Mouse (Mus musculus) colon, adult 2 months (tissue): ENCODE data around the gene Gm45521. TPM values are rescaled to one million over a fixed set of nuclear protein-coding genes. Genes with fewer than 3 reads are reported as not detected.

Experiments
- polyA plus RNA-seq: library from polyadenylated mRNA; depleted of rRNA; stranded (reverse); fragments of >200 nt; gene quantifications from 2 replicates; pipeline ENCODE4 v1.2.3, GENCODE M21; 2012; rRNA removed

The Gm45521 gene
- polyA plus RNA-seq, result not detected in 2 replicates

DNA sequence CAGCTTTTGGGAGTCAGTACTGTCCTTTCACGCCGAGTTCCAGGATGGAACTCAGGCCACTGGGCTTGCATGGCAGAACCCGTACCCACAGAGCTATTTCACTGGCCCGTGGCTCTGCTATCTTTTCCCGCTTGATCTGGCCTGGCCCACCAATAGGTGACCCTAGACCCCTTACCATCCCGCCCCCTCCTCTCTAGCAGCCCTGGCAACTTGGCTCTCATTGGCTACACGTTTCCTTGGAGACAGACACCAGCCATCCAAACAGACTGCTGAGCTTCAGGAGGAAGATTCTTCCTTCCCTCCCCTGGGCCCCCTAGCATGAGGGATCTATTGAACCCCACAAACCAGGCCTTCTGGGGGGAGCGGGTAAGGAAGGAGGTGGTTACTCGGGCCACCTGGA, at the start of gene Gm45521:
Gene Gm45521 (plus strand): TSS at position 240 of the 400 bp plus-strand sequence.

DNA sequence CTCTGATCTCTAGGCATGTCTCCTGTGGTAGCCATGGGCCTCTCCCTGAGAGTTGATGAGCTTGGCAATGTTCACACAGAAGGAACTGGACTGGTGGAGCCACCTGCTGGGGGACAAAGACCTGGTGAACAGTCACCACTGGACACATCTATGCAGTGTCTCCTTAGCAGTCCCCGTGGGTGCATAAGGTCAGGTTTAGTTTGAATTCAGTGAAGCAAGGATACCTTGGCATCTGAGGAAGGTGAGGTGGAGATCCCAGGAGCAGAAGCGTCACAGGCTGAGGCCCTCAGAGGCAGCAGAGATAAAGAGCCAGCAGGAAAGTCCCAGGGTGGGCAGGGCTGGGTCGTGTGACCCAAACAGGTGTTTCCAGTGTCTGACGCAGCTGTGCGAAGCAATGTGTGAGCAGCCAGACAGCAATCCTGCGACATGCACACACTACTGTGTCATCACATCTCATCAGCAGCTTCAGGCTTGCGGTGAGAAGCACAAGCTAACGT, 37.2 kb downstream of the Gm45521 start, which contains the start of gene Dnase1l3:
Gene Dnase1l3 (minus strand): TSS at position 303 of the 497 bp plus-strand sequence.

DNA sequence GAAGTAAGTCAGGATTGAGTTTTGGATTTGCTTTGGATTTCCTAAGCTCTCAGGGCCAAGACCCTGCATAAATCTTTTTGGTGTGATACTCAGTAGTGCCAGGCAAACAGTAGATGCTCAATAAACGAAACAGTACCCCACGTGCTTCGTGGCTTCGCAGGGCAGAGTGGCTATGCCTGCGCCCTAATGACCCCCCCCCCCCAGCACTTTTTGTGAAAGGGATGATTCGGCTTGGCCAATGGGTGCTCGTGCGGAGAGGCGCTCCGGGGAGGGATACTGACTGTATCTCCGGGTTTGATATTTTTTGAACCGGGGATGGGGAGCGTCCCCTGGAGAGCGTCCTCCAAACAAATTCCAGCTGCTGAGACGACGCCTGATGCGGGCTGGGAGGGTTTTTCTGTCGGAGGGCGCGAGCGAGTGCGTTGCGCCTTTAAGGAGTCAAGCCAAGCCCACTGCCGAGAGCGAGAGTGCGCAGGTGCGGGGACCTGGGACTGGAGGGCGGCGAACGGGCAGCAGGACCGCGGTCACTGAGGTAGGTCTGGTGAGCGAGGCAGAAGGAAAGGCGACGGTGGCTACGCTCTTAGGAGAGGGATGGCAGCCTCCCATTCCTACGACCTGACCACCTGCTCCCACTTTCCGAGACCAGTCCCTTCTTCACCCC, 45.5 kb downstream of the Gm45521 start, which contains the start of gene Abhd6:
Gene Abhd6 (plus strand): TSS at position 471 of the 661 bp plus-strand sequence.

Other genes with a start within 250 kb of the Gm45521 start
- gene Gm26661, start 165.7 kb upstream of the Gm45521 start, polyA plus RNA-seq, result 0.90 TPM in 1 of 2 replicates, not detected in the other
- 74.7 and 76.8 TPM in 2 replicates for gene Flnb, start 139.3 kb upstream of the Gm45521 start, polyA plus RNA-seq
- gene Dnase1l3, start 37.3 kb downstream of the Gm45521 start, polyA plus RNA-seq, result 3.5 and 4.1 TPM in 2 replicates
- 34.6 and 40.3 TPM in 2 replicates for gene Abhd6, start 45.6 kb downstream of the Gm45521 start, polyA plus RNA-seq
- 3.9 and 5.5 TPM in 2 replicates for gene Rpp14, start 123.1 kb downstream of the Gm45521 start, polyA plus RNA-seq
- gene Pxk, start 140.9 kb downstream of the Gm45521 start, polyA plus RNA-seq, result 23.0 and 37.5 TPM in 2 replicates
- gene Pdhb, start 215.7 kb downstream of the Gm45521 start, polyA plus RNA-seq, result 33.3 and 34.0 TPM in 2 replicates